Mouse (Mus musculus): ENCODE measurements at regions not wholly inside any gene's neighbourhood (a gene's known extent, or its start where the extent isn't known, plus 50 kb on each side); places are given as distances from the start of the nearest gene placed in this dataset.
A peak's percentile ranks its signal among the peaks of the same experiment; 100 is the strongest.

- no peak for DNase-seq (ENCODE audit: low read depth, low spot score)
Observed at GRCm38 (mm10) chr11:31783506-31784063, 88.4 kb upstream of the Cpeb4 start.

DNA sequence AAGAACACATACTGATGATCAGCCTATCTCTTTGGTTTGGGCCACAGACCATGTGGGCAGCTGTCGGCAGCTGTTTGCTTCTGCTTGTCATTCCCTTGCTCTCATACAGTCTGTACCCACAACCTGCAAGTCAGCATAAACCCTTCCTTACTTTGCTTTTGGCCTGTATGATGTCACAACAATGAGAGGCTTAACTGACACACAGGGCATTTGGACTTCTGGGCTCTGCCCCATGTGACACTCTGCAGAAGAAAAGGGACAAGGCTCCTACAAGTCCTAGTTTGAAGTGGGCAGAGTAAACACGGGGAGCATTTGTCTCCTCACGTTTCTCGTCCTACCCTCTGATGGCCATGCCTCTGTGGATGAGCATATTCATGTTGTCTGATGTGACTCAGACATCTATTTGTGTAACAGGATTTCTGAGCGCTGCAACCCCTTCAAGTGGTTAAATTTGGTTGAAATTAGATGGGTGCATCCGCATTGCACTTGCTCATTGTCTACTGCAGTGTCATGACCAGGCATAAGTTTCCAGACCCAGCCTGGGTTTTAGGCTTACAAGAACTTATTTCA lies 87.6 kb upstream of the Cpeb4 start:
- DNase-seq (ENCODE audit: low read depth, low spot score), result no peak

GRCm38 (mm10) chr11:31785160-31785559 lies 86.9 kb upstream of the Cpeb4 start:
- DNase-seq (ENCODE audit: low read depth, low spot score), result no peak

GRCm38 (mm10) chr11:31787376-31787775 lies 84.6 kb upstream of the Cpeb4 start:
- DNase-seq (ENCODE audit: low read depth, low spot score), result no peak

DNA sequence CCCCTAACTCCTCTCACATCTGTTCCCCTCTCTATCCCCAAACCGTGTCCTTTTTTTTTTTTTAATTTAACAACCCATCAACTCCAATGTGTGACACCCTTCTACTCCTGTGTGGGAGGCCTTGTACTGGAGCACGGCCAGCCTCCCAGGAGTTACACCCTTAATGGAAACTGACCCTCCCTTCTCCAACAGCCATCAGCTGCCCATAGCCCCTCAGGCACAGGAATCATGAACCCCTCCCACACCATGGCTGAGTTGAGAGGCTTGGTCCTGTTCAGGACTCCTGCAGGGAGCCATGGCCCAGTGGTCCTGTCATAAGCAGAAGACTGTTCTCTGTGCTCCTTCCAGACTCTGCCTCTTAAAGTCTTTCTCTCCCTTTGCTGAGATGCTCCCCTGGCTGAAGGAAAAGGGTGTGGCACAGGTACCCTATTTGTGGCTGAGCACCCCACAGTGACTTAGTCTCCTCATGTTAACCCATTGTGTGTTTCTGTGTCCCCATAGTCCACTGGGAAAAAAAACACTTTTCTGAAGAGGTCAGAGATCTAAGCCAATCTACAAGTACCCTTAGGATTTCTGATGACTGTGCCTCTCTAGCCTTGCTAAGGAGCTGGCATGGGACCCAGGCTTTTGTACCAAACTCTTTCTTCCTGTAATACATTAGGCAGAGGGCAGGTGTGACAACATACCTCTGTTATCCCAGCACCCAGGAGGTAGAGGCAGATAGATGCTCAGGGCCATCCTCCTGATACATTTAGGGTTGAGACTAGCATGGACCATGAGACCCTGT lies 83.9 kb upstream of the Cpeb4 start:
- DNase-seq (ENCODE audit: low read depth, low spot score), result no peak

DNA sequence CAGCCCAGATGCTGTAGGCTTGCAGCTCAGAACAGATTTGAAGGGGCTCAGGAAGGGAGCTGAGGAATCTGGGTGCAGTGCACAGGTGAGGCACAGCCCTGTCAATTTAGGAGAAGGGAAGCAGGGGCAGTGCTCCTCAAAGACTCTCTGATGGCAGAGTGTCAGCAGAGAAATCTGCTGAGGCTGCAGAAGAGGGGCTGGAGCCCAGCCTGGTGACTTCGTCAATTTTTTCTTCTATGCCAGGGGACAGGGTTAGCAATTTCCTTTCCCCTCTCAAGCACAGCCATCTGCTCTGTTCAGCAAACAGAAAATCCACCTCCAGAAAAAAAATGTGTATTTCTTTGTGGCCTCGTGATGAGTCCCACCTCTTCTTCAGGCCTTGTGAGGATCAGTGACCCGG lies 82.0 kb upstream of the Cpeb4 start:
- DNase-seq (ENCODE audit: low read depth, low spot score), result no peak

- no peak for DNase-seq (ENCODE audit: low read depth, low spot score)
Observed at GRCm38 (mm10) chr11:31791264-31791663, 80.7 kb upstream of the Cpeb4 start.

- no peak for DNase-seq (ENCODE audit: low read depth, low spot score)
Observed at GRCm38 (mm10) chr11:31795084-31795483, 76.9 kb upstream of the Cpeb4 start.

DNA sequence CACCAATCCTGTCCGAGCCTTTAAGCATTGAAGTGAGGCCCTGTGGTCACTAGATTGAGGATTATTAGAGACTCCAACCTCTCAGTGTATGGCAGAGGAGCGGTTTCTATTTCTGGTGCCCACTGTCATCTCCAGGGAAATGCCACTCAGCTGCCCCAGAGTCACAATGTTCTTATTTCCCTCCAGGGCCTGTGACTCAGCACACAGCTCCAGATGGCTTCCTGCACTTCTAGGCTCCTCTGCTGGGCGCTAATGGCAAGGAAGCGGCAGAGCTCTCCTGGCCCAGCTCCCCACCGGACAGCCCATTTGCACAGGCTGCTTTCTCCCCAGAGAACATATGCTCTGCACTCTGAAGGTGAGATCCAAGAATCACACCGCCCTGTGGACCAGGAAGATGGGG lies 75.8 kb upstream of the Cpeb4 start:
- DNase-seq (ENCODE audit: low read depth, low spot score), result no peak

DNA sequence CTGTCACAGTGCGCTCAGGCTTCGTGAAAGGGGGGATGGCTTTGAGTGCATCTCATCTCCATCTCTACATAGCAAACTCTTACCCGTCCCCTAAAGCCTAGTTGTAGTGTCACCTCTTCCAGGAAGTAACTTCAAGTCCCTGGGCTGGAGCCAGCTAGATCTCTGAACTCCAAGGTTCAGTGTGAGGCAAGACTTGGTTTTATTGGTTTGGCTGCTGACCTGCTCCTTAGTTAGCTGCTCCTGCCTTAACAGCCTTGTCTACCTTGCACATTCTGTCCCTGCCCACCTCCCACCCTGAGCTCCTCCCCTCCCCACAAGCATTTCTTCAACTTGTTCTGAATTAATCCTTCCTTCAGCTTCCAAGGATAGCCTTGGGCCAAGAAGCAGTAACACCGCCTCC lies 70.4 kb upstream of the Cpeb4 start:
- DNase-seq (ENCODE audit: low read depth, low spot score), result no peak

DNA sequence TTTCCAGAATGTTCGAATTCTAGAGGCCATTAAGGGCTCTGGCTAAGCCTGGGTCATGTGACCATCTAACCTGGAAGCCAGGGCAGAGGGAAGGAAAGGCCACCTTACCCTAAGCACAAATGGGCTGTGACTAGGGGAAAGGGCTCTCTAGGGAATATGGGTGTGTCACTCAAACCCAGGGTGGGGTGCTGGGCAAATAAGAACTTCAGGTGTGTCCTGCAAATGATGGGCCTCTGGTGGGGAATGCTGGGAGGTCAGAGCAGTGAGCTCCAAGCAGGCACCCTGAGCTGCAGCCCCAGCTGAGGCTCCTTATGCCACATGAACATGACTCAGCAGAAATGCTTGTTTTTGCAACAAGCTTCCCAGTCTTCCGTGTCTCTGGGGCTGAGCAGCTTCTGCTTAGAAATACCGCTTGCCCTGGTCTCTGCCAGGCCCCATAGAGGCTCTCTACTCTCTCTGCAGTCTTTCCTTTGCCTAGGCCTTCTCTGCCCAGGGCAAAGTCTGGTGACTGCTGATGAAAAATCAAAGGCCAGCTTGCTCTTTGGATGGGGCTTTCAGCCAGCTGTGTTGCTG lies 68.6 kb upstream of the Cpeb4 start:
- peak; percentile 7 for DNase-seq (ENCODE audit: low read depth, low spot score)

- DNase-seq (ENCODE audit: low read depth, low spot score), result no peak
Observed at GRCm38 (mm10) chr11:31804518-31804917, 67.5 kb upstream of the Cpeb4 start.

DNA sequence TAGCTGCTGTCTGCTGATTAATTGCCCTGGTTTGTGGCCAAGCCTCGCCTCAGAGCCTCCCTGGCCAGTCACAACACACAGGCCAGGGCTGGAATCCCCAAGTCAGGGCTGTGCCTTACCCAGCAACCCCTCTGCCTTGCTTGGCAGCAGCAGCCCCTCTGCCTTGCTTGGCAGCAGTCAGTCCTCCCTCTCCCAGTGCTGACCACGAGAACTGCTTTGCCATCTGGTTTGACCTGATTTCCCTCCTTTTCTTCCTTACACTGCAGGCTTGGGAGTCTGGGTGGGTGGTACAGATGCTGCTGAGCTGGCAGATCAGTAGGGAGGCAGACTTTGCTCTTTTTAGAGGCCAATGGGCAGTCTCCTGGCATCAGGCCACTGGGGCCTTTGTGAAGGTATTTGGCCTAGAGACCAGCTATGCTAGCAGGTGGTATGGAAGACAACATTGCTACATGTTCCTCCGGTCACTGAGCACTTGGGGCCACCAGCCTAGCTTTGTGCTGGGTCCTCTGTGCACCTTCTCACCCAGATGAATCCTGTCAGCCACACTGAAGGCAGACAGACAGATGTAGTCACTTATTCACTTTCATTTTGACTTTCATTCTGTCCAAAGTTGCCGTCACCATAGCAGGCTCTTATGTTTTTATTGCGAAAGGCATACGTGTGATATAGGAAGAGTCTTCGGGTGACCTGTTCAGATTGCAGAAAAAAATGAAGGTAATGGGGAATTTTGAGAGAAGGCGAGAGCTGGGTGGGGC lies 64.4 kb upstream of the Cpeb4 start:
- peak; percentile 55 for DNase-seq (ENCODE audit: low read depth, low spot score)

- DNase-seq (ENCODE audit: low read depth, low spot score), result no peak
Observed at GRCm38 (mm10) chr11:31808216-31808838, 63.7 kb upstream of the Cpeb4 start.

GRCm38 (mm10) chr11:31810011-31810786 lies 61.8 kb upstream of the Cpeb4 start:
- DNase-seq (ENCODE audit: low read depth, low spot score), result no peak

DNA sequence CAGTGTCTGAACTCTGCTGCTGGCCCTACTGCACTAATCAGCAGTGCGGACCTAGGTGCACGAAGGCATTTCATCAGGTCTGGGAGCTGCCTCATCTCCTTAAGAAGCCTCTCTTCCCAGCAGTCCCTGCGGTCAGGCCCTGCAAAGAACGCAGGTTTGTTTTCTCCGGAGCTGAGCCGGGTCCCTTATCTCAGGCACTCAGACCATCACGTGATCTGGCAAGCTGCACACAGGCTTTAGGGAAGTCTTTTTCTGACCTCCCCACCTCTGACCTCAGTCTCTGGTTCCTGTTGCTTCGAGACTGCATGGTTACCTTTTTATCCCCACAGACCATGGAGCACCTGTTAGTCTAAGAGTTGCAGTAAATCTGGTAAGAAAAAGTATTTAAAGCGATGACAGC lies 59.8 kb upstream of the Cpeb4 start:
- DNase-seq (ENCODE audit: low read depth, low spot score), result no peak

- no peak for DNase-seq (ENCODE audit: low read depth, low spot score)
Observed at GRCm38 (mm10) chr11:31814616-31815015, 57.4 kb upstream of the Cpeb4 start.

- DNase-seq (ENCODE audit: low read depth, low spot score), result no peak
Observed at GRCm38 (mm10) chr11:31815855-31816488, 56.0 kb upstream of the Cpeb4 start.

DNA sequence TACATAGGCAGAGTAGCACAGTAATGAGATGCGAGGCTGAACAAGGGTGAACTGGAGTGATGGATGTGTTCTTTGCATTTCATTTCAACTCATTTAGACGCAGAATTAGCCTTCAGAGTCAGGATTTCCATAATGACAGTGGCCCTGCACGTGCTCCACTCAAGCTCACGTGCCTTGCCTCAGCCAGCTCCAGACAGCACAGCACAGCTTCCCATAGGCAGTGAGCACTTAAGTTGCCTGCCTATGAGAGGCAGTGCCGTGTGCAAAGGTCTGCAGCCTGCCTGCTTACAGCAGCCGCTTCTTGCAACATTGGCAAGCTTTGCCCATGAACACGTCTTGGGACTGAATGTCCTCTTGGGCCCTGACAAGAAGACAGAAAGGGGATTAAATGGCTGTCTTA lies 54.0 kb upstream of the Cpeb4 start:
- DNase-seq (ENCODE audit: low read depth, low spot score), result no peak

- DNase-seq (ENCODE audit: low read depth, low spot score), result no peak
Observed at GRCm38 (mm10) chr11:31819964-31820363, 52.0 kb upstream of the Cpeb4 start.

Measured in A20 (cell line).